Mouse (Mus musculus): ENCODE data around the gene Capn13. TPM values are rescaled to one million over a fixed set of nuclear protein-coding genes. Genes with fewer than 3 reads are reported as not detected.
"Not testable (repeated sequence)": the region's sequence is repeated elsewhere in the genome, so short reads cannot be mapped to it uniquely, and the experiment has no call there.

The Capn13 gene
- polyA plus RNA-seq, 1 experiment: 0.38 TPM

GRCm38 (mm10) chr17:73277770-73278169, 122.9 kb downstream of the Capn13 start:
- DNase-seq (ENCODE audit: low read depth): no peak

- no peak for DNase-seq (ENCODE audit: low read depth)
Observed at GRCm38 (mm10) chr17:73275066-73275465, 125.6 kb downstream of the Capn13 start.

GRCm38 (mm10) chr17:73273809-73274208, 126.9 kb downstream of the Capn13 start:
- no peak for DNase-seq (ENCODE audit: low read depth)

GRCm38 (mm10) chr17:73271797-73272600, 128.7 kb downstream of the Capn13 start:
- no peak for DNase-seq (ENCODE audit: low read depth)

GRCm38 (mm10) chr17:73270871-73271796, 129.5 kb downstream of the Capn13 start:
- no peak for DNase-seq (ENCODE audit: low read depth)

- peak; percentile 57 for DNase-seq (ENCODE audit: low read depth)
Observed at GRCm38 (mm10) chr17:73263077-73263501, 137.6 kb downstream of the Capn13 start.

GRCm38 (mm10) chr17:73262558-73262957, 138.1 kb downstream of the Capn13 start:
- no peak for DNase-seq (ENCODE audit: low read depth)

- not testable (repeated sequence) for DNase-seq (ENCODE audit: low read depth)
Observed at GRCm38 (mm10) chr17:73259258-73259657, 141.4 kb downstream of the Capn13 start.

GRCm38 (mm10) chr17:73258620-73259019, 142.0 kb downstream of the Capn13 start:
- no peak for DNase-seq (ENCODE audit: low read depth)
